Mouse (Mus musculus) liver, embryonic 14.5 days (tissue): Measurements from ENCODE around the gene Eif4a1. TPM values are rescaled to one million over a fixed set of nuclear protein-coding genes. Genes with fewer than 3 reads are reported as not detected.

Experiments used
- ATAC-seq: fragments of 200-750 bp; cut with Nextera tagmentation; 2 replicates; pipeline ENCODE4 v1.8.0; 2017; ENCODE audit warnings: moderate number of reproducible peaks, mild to moderate bottlenecking, moderate library complexity; ENCODE audit not compliant: insufficient read depth
- DNase-seq, 3 experiments: peaks; one replicate each; pipeline ENCODE4 v3.0.0-alpha.2; 2012 to 2013; ENCODE audit warnings: low read depth in 3 of 3, low spot score in 3 of 3
- H3K27ac ChIP-seq: fragments of 300-500 bp; sonication (generic); 2 replicates; pipeline ENCODE4 v1.5.1; 2014; ENCODE audit warnings: moderate library complexity, mild to moderate bottlenecking, control low read depth, inconsistent platforms
- H3K27me3 ChIP-seq: fragments of 300-500 bp; sonication (generic); 2 replicates; pipeline ENCODE4 v1.6.1; 2014; ENCODE audit warnings: mild to moderate bottlenecking, low read length, moderate library complexity; ENCODE audit not compliant: control insufficient read depth, insufficient read depth
- H3K36me3 ChIP-seq: fragments of 300-500 bp; sonication (generic); replicated peaks from 2 replicates; pipeline ENCODE4 v1.6.1; 2014; ENCODE audit warnings: low read depth; ENCODE audit not compliant: control insufficient read depth, insufficient read depth
- H3K4me1 ChIP-seq, 2 experiments: fragments of 200-500 bp in 1 of 2; fragments of 300-500 bp in 1 of 2; sonication (generic) in 1 of 2; replicated peaks; 2 replicates each; pipeline ENCODE4 v1.6.1; 2012 to 2014; ENCODE audit warnings: antibody characterized with exemption in 1 of 2, inconsistent platforms in 1 of 2, low read length in 1 of 2; ENCODE audit not compliant: control insufficient read depth in 2 of 2, insufficient read depth in 2 of 2
- H3K4me2 ChIP-seq: fragments of 300-500 bp; sonication (generic); 2 replicates; pipeline ENCODE4 v1.6.1; 2014; ENCODE audit warnings: low read depth, mild to moderate bottlenecking, control low read depth, moderate library complexity
- H3K4me3 ChIP-seq, 2 experiments: fragments of 200-500 bp in 1 of 2; fragments of 300-500 bp in 1 of 2; sonication (generic) in 1 of 2; 2 replicates each; pipeline ENCODE4 v1.5.1; 2012 to 2014; ENCODE audit warnings: low read depth in 2 of 2, low read length in 2 of 2, mild to moderate bottlenecking in 2 of 2, control low read depth in 1 of 2, inconsistent platforms in 1 of 2, moderate library complexity in 1 of 2; ENCODE audit not compliant: insufficient read depth in 1 of 2
- H3K9ac ChIP-seq: fragments of 300-500 bp; sonication (generic); replicated peaks from 2 replicates; pipeline ENCODE4 v1.6.1; 2014; ENCODE audit warnings: mild to moderate bottlenecking, control low read depth, moderate library complexity
- H3K9me3 ChIP-seq: fragments of 300-500 bp; sonication (generic); 2 replicates; pipeline ENCODE4 v1.6.1; 2016; ENCODE audit warnings: low read length, mixed read lengths; ENCODE audit not compliant: control insufficient read depth
- CTCF ChIP-seq: IDR thresholded peaks from 2 replicates; pipeline ENCODE4 v1.5.1; 2016; ENCODE audit warnings: antibody characterized with exemption, low read depth, control low read depth
- EP300 ChIP-seq: IDR thresholded peaks from 2 replicates; pipeline ENCODE4 v1.6.1; 2016; ENCODE audit warnings: antibody characterized with exemption, low read depth
- WGBS: fragments of 180-500 bp; shearing (Covaris S2); extraction: QIAGEN DNeasy Blood & Tissue Kit; methylation state at CpG from one replicate; pipeline ENCODE4 v1.1.7; 2014; ENCODE audit not compliant: insufficient replicate concordance; 5-methylcytosine and 5-hydroxymethylcytosine counted together
- polyA plus RNA-seq, 2 experiments: library from polyadenylated mRNA; depleted of rRNA in 1 of 2; stranded (reverse) in 1 of 2; unstranded in 1 of 2; fragments of >200 nt; fragmentation: Nextera tagmentation in 1 of 2; extraction: Ambion mirVana in 1 of 2; gene quantifications; 2 replicates each; pipeline versions ENCODE4 v1.2.1 to v1.2.3; 2012 to 2014

The Eif4a1 gene
- polyA plus RNA-seq, 2 experiments, result 316 to 420 TPM

GRCm38 (mm10) chr11:69693421-69693965 lies 21.3 kb upstream of the Eif4a1 start:
- 49% methylated on average over 11 of the region's 11 CpGs for WGBS
- Histone ChIP-seq H3K27me3 (no peaks in the 10 kb centered on the region), H3K9me3 (no peaks in the 10 kb centered on the region), H3K9ac (no peak overlapping the region), H3K4me1 (peaks cover 0 to 9% of the 10 kb centered on the region in 2 experiments; a peak in 2 of 4 replicates), H3K4me3 (no peak overlapping the region), H3K4me2 (no peak overlapping the region), H3K36me3 (no peaks in the 10 kb centered on the region), H3K27ac (no peak overlapping the region)
- ATAC-seq (no peak), DNase-seq (no peak)
- no peak for TF ChIP-seq CTCF
- no peak for TF ChIP-seq EP300

- 71% methylated on average over 6 of the region's 6 CpGs for WGBS
- no peaks in the 10 kb centered on the region for H3K27me3 ChIP-seq
- H3K36me3 ChIP-seq, result no peaks in the 10 kb centered on the region
- ATAC-seq, result no peak
- H3K9ac ChIP-seq, result no peak overlapping the region
- no peak for DNase-seq
- H3K27ac ChIP-seq, result no peak overlapping the region
- H3K4me1 ChIP-seq, result peaks cover 0 to 9% of the 10 kb centered on the region in 2 experiments; a peak in 2 of 4 replicates
- no peak overlapping the region for H3K4me2 ChIP-seq
- H3K4me3 ChIP-seq, result no peak overlapping the region
- H3K9me3 ChIP-seq, result no peaks in the 10 kb centered on the region
- no peak for TF ChIP-seq CTCF
- TF ChIP-seq EP300, result peak; percentile 6; the same call in 1 of the 2 replicates
Measured at GRCm38 (mm10) chr11:69692863-69693262, 20.6 kb upstream of the Eif4a1 start.

GRCm38 (mm10) chr11:69692196-69692811 lies 20.1 kb upstream of the Eif4a1 start:
- WGBS, result 25% methylated on average over 9 of the region's 9 CpGs
- Histone ChIP-seq H3K4me3 (no peak overlapping the region), H3K9me3 (no peaks in the 10 kb centered on the region), H3K27me3 (no peaks in the 10 kb centered on the region), H3K36me3 (no peaks in the 10 kb centered on the region), H3K27ac (no peak overlapping the region), H3K4me1 (peaks cover 0 to 9% of the 10 kb centered on the region in 2 experiments; a peak in 2 of 4 replicates), H3K4me2 (no peak overlapping the region), H3K9ac (no peak overlapping the region)
- ATAC-seq, result no peak
- no peak for DNase-seq
- no peak for TF ChIP-seq CTCF
- 0 out of 2 replicates have a peak, but pooled peaks have one; percentile 13 for TF ChIP-seq EP300

- no peaks in the 10 kb centered on the region for H3K27me3 ChIP-seq
- no peak for TF ChIP-seq EP300
- H3K9ac ChIP-seq, result no peak overlapping the region
- H3K4me2 ChIP-seq, result no peak overlapping the region
- DNase-seq (no peak), ATAC-seq (no peak)
- no peaks in the 10 kb centered on the region for H3K9me3 ChIP-seq
- H3K4me3 ChIP-seq, result no peak overlapping the region
- H3K36me3 ChIP-seq, result no peaks in the 10 kb centered on the region
- H3K27ac ChIP-seq, result no peak overlapping the region
- H3K4me1 ChIP-seq, result peaks cover 0 to 18% of the 10 kb centered on the region in 2 experiments; a peak in 2 of 4 replicates
- 85% methylated on average over 1 of the region's 1 CpGs for WGBS
Measured at GRCm38 (mm10) chr11:69689891-69690290, 17.7 kb upstream of the Eif4a1 start.

GRCm38 (mm10) chr11:69687061-69687460 lies 14.8 kb upstream of the Eif4a1 start:
- ATAC-seq (no peak), DNase-seq (no peak)
- no peak overlapping the region for H3K27ac ChIP-seq
- no peaks in the 10 kb centered on the region for H3K27me3 ChIP-seq
- no peak for TF ChIP-seq EP300
- no peak for TF ChIP-seq CTCF
- no peak overlapping the region for H3K9ac ChIP-seq
- no peak overlapping the region for H3K4me3 ChIP-seq
- WGBS, result 66% methylated on average over 5 of the region's 5 CpGs
- no peak overlapping the region for H3K4me2 ChIP-seq
- peaks cover 2 to 18% of the 10 kb centered on the region in 2 experiments; a peak in 2 of 4 replicates for H3K4me1 ChIP-seq
- no peaks in the 10 kb centered on the region for H3K36me3 ChIP-seq
- H3K9me3 ChIP-seq, result no peaks in the 10 kb centered on the region
